Mouse (Mus musculus) spleen, embryonic (tissue): Measurements from ENCODE around the gene Got2.

Source experiments
- CTCF ChIA-PET: fragments of 350-600 bp; sonication (Branson Sonifier 250); formaldehyde crosslinking; loops from one replicate; lab custom pipeline; 2022; lab: Charles Lee

The Got2 gene

DNA sequence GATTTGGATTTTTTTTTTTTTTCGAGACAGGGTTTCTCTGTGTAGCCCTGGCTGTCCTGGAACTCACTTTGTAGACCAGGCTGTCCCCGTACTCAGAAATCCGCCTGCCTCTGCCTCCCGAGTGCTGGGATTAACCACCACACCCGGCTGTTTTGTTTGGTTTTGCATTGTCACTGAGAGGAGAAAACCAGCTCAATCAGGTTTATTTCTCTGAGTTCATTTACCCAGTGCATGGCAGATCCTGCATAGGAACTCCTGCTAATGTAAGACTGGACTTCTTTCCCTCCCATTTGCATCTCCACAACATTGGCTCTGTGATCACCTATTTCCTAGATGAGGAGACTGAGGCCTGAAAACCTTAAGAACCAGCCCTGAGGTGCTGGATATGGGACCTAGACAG is 66.3 kb downstream of the Got2 start:
- CTCF ChIA-PET, result no interaction called here

DNA sequence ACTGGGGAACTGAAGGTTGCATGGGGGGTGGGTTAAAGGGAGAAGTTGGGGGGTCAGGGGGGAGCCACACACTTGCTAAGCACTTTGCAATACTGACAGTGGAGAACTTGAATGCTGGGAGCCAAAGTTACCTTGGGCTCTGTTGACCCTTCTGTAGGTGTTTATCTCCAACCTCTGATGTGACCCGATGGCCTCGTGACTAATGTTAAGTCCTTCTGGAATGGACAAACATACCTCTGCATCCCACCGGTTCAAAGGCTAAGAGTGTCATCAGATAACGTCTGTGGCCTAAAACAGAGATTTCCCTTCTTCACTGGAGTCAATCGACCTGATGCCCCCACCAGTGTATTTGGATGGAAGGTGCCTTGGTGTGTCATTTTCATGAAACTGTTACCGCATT is 67.1 kb downstream of the Got2 start:
- CTCF ChIA-PET, result no interaction called here

GRCm38 (mm10) chr8:95818211-95818610 is 70.1 kb downstream of the Got2 start:
- CTCF ChIA-PET, result no interaction called here

DNA sequence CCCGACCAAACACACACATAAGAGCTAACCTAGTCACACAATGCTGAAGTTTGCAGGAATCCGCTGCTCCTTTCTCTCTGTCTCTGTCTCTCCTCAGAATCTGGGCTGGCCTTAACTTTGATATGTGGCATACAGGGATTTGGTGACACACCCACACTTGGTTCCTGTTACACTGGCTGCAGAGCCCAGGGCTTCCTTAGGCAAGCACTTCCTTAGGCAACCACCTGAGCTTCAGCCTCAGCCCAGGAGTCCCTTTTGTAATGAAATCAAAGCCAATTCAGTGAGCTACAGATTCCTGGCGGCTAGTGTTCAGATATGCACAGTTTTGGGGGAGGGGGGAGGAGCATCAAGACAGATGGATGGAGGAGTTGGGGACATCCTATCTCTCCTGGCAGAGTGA is 70.8 kb downstream of the Got2 start:
- CTCF ChIA-PET, result no interaction called here

DNA sequence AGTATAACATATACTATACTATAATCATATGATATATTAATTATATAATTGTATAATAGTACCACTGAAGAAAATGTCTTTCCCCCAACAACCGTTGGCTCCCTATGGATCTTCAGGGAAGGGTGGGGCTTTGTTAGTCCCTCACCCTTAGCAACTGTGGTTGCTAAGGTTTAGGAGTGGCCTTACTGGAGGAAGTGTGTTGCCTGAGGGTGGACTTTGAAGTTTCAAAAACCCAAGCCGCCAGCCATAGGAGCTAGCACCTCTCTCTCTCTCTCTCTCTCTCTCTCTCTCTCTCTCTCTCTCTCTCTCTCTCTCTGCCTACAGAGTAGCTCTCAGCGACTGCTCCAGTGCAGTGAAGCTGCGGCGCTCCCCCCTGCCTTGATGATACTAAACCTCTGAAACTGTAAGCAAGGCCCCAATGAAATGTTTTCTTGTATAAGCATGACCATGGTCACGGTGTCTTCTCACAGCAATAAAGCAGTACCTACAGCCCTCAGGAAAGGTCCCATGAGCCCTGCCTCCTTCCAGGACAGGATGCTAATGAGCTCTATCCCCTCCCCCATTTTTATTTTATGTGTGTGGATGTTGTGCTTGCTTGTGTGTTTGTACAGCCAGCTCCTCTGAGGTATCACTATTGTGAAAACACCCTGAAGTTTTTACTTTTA is 72.2 kb downstream of the Got2 start:
- CTCF ChIA-PET, result no interaction called here
